19 mouse cellular contexts compared by ENCODE assay signal in the genomic region with DNA sequence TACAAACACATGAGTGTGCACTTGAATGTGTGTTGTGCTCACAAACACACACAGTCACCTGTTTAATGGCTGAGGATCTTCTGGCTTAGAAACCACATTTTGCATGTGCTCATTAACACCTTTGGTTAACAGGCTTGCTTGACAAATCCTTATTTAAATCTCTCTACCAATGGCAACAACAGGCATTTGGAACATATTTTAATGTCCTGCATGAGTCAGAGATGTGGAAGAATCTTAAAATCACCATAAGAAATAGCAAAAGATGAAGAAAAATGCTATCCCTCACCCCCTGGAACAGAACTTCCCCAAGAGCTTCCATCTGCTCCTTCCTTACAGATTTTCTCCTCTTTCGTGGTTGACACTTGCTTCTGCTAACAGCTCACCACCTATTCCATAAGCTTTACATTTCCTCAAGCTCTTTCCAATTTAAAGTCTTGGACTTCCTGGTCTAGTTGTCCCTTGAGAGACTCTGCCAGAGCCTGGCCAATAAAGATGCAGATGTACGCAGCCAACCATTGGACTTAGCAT.
"Had no signal": no experiment of that assay in that cellular context is flagged by ENCODE, and none has a peak within 500 bp of the region (broad histone marks: within the 10 kb centered on the region; RNA-seq: fewer than 3 reads in every experiment).

No protein-coding gene starts in this region.

- H3K9ac ChIP-seq: kidney, embryonic 15.5 days; limb, embryonic 12.5 days; liver, embryonic 13.5 days; liver, postnatal 0 days; lung, embryonic 15.5 days; midbrain, embryonic 15.5 days; neural tube, embryonic 12.5 days had no signal

- H3K36me3 ChIP-seq: kidney, embryonic 15.5 days; limb, embryonic 12.5 days; liver, embryonic 13.5 days; lung, embryonic 15.5 days; midbrain, embryonic 15.5 days; neural tube, embryonic 12.5 days had no signal

- H3K27ac ChIP-seq: kidney, embryonic 15.5 days; limb, embryonic 12.5 days; liver, embryonic 13.5 days; lung, embryonic 15.5 days; macrophage; midbrain, embryonic 15.5 days; neural tube, embryonic 12.5 days; stomach, postnatal 0 days had no signal

- ATAC-seq: liver, postnatal 0 days; midbrain, embryonic 15.5 days had no signal

- DNase-seq: kidney, adult 2 months; kidney, postnatal 14 days; layer of hippocampus, postnatal 36 days; liver; liver, embryonic 13.5 days; liver, postnatal 0 days; lung, postnatal 14 days; right cerebral cortex, postnatal 14 days; thymus, adult 18-20 months; thymus, postnatal 14 days had no signal

- H3K4me1 ChIP-seq: kidney, embryonic 15.5 days; limb, embryonic 12.5 days; liver, embryonic 13.5 days; lung, embryonic 15.5 days; megakaryocyte, embryonic 14.5 days; midbrain, embryonic 15.5 days; neural tube, embryonic 12.5 days had no signal

- H3K4me2 ChIP-seq: kidney, embryonic 15.5 days; limb, embryonic 12.5 days; liver, embryonic 13.5 days; lung, embryonic 15.5 days; midbrain, embryonic 11.5 days; midbrain, embryonic 15.5 days; neural tube, embryonic 12.5 days had no signal

- H3K4me3 ChIP-seq: kidney, embryonic 15.5 days; limb, embryonic 12.5 days; liver, embryonic 13.5 days; lung, embryonic 15.5 days; megakaryocyte, embryonic 14.5 days; midbrain, embryonic 15.5 days; neural tube, embryonic 12.5 days had no signal

- H3K27me3 ChIP-seq: kidney, embryonic 15.5 days; limb, embryonic 12.5 days; liver, embryonic 13.5 days; lung, embryonic 15.5 days; midbrain, embryonic 15.5 days; neural tube, embryonic 12.5 days had no signal

- H3K9me3 ChIP-seq: kidney, embryonic 15.5 days; limb, embryonic 12.5 days; liver, embryonic 13.5 days; lung, embryonic 15.5 days; midbrain, embryonic 15.5 days; neural tube, embryonic 12.5 days had no signal
